Mouse (Mus musculus): ENCODE measurements around the gene Brk1. TPM values are rescaled to one million over a fixed set of nuclear protein-coding genes. Genes with fewer than 3 reads are reported as not detected.
A peak's percentile ranks its signal among the peaks of the same experiment; 100 is the strongest.

The Brk1 gene
- total and polyA plus RNA-seq, 3 experiments, result 112 to 245 (median 142) TPM

GRCm38 (mm10) chr6:113643021-113643420, 38.4 kb downstream of the Brk1 start:
- Histone ChIP-seq H3K4me3 (replicated peaks in 1 of 3; ENCODE audit: low read depth in 2 of 3, low read length in 2 of 3, poor library complexity in 1 of 3) (no peak overlapping the region), H3K9me3 (replicated peaks; ENCODE audit: low read length) (no peaks in the 10 kb centered on the region), H3K4me2 (ENCODE audit: insufficient read depth, low read depth, poor library complexity, severe bottlenecking) (peak overlapping the region; percentile 55; the same call in 1 of the 2 replicates), H3K36me3 (replicated peaks in 1 of 2; ENCODE audit: control insufficient read depth in 1 of 2, insufficient read depth in 1 of 2, low read length in 1 of 2) (peaks cover 10 to 41% of the 10 kb centered on the region in 2 experiments), H3K79me2 (replicated peaks; ENCODE audit: control insufficient read depth, extremely low read depth, insufficient read depth, poor library complexity, severe bottlenecking) (peaks cover 78% of the 10 kb centered on the region), H3K4me1 (ENCODE audit: control insufficient read depth in 1 of 2, insufficient read depth in 2 of 2) (peaks cover 17 to 68% of the 10 kb centered on the region in 2 experiments), H3K27ac (ENCODE audit: insufficient read depth, low read depth) (peak overlapping the region; percentile 17), H3K9ac (ENCODE audit: insufficient read depth, low read depth) (peak overlapping the region; percentile 29; the same call in 1 of the 2 replicates), H3K27me3 (replicated peaks) (no peaks in the 10 kb centered on the region)
- DNase-seq (ENCODE audit: extremely low read depth), result no peak
- no peak for TF ChIP-seq SIN3A (IDR thresholded peaks at IDR 0.05; ENCODE audit: low read length)
- TF ChIP-seq ZKSCAN1 (IDR thresholded peaks at IDR 0.05; ENCODE audit: borderline replicate concordance, low read depth, low read length), result no peak
- no peak for TF ChIP-seq BHLHE40 (IDR thresholded peaks at IDR 0.05; ENCODE audit: low read depth, low read length)
- in situ Hi-C loops (cut with MboI; ENCODE audit: low pct_ligation_motif_present, low pct_unique_long_range_greater_than_20kb, low sequenced_read_pairs) (no loop called here), dilution Hi-C loops (cut with MboI; ENCODE audit: extremely low pct_ligation_motif_present, extremely low pct_unique_long_range_greater_than_20kb, low sequenced_read_pairs) (no loop called here)

DNA sequence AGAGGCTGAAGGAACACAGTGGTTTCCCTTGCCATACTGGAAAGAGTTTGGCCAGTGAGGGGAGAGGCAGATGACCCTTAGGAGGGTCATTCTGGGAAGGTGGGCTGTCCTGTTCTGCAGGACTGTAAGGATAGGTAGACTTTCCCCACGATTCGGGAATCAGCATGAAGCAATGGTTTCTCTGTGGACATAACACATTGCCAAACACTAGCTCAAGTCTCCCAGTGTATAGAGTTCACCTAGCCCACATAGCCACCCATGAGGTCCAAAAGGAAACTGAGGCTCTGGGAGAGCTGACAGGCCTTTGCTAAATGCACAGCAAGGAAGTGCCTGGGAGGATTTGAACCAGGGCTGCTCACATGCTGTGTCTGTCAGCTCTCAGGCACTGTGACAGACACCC, 39.4 kb downstream of the Brk1 start:
- Histone ChIP-seq H3K27ac (ENCODE audit: insufficient read depth, low read depth) (peak overlapping the region; percentile 64), H3K79me2 (replicated peaks; ENCODE audit: control insufficient read depth, extremely low read depth, insufficient read depth, poor library complexity, severe bottlenecking) (peaks cover 75% of the 10 kb centered on the region), H3K9ac (ENCODE audit: insufficient read depth, low read depth) (no peak overlapping the region), H3K36me3 (replicated peaks in 1 of 2; ENCODE audit: control insufficient read depth in 1 of 2, insufficient read depth in 1 of 2, low read length in 1 of 2) (peaks cover 19 to 50% of the 10 kb centered on the region in 2 experiments), H3K27me3 (replicated peaks) (no peaks in the 10 kb centered on the region), H3K9me3 (replicated peaks; ENCODE audit: low read length) (no peaks in the 10 kb centered on the region), H3K4me1 (ENCODE audit: control insufficient read depth in 1 of 2, insufficient read depth in 2 of 2) (peaks cover 17 to 78% of the 10 kb centered on the region in 2 experiments), H3K4me2 (ENCODE audit: insufficient read depth, low read depth, poor library complexity, severe bottlenecking) (no peak overlapping the region), H3K4me3 (replicated peaks in 1 of 3; ENCODE audit: low read depth in 2 of 3, low read length in 2 of 3, poor library complexity in 1 of 3) (no peak overlapping the region)
- DNase-seq (ENCODE audit: extremely low read depth), result no peak
- TF ChIP-seq BHLHE40 (IDR thresholded peaks at IDR 0.05; ENCODE audit: low read depth, low read length) (no peak), ELF1 (IDR thresholded peaks at IDR 0.05; ENCODE audit: low read depth, low read length) (no peak), UBTF (IDR thresholded peaks at IDR 0.05; ENCODE audit: low read depth, low read length) (no peak), HCFC1 (IDR thresholded peaks at IDR 0.05; ENCODE audit: low read depth, low read length) (no peak), MYC (IDR thresholded peaks at IDR 0.05; ENCODE audit: low read depth, low read length) (no peak), E2F4 (IDR thresholded peaks at IDR 0.05; ENCODE audit: insufficient replicate concordance, low read depth, low read length) (no peak), USF1 (IDR thresholded peaks at IDR 0.05; ENCODE audit: low read depth, low read length) (no peak), MAFK (IDR thresholded peaks at IDR 0.05; ENCODE audit: insufficient replicate concordance, low read length) (no peak), GABPA (IDR thresholded peaks at IDR 0.05; ENCODE audit: insufficient replicate concordance, low read depth, low read length) (no peak), CHD1 (IDR thresholded peaks at IDR 0.05; ENCODE audit: low read depth, low read length) (no peak), ETS1 (conservative IDR thresholded peaks at IDR 0.05; ENCODE audit: low read depth, low read length) (no peak), IRF4 (IDR thresholded peaks at IDR 0.05; ENCODE audit: low read depth, low read length) (no peak), TBP (conservative IDR thresholded peaks at IDR 0.05; ENCODE audit: low read depth, low read length) (no peak), CTCF (conservative IDR thresholded peaks at IDR 0.05 in 1 of 2, IDR thresholded peaks at IDR 0.05 in 1 of 2; ENCODE audit: low read depth in 2 of 2, low read length in 2 of 2) (no peak), NELFE (IDR thresholded peaks at IDR 0.05; ENCODE audit: low read depth, low read length) (no peak), SIN3A (IDR thresholded peaks at IDR 0.05; ENCODE audit: low read length) (no peak), POLR2AphosphoS2 (IDR thresholded peaks at IDR 0.05; ENCODE audit: low read depth, low read length) (no peak)
- in situ Hi-C loops (cut with MboI; ENCODE audit: low pct_ligation_motif_present, low pct_unique_long_range_greater_than_20kb, low sequenced_read_pairs) (no loop called here), dilution Hi-C loops (cut with MboI; ENCODE audit: extremely low pct_ligation_motif_present, extremely low pct_unique_long_range_greater_than_20kb, low sequenced_read_pairs) (no loop called here)
